ENCODE assay signal across 13 mouse cellular contexts in the genomic region with DNA sequence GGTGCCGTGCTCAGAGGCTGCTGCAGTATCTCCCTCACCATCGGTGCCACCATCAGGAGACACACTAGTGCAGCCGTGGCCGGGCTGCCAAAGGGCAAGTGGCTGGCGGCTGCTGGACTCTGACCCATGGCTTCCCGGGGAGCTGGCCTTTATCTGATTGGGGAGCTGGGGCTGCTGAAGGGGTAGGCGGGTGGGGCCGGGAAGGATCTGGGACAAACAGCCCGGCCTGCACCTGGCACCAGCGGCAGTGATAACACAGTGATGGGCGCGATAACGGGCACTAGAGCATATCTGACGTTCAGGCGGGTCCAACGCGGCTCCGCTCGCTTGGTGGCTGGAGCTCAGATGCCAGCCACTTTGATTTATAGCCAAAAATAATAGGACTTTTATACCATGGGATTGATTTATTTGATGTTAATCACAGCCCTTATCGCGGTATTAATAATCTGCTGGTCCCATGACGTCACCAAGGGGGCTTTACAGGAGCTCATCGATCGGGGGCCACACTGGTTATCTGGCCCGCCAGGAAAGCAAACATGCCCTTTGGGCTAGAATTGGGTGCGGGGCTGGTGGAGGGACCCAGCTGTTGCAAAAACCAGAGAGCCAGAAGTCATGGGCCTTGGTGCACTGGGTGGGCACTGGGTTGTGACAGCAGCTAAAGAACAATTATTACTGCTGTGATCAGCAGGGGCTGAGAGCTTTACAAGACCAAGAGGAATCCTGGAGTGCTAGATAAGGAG. TPM values are rescaled to one million over a fixed set of nuclear protein-coding genes. Genes with fewer than 3 reads are reported as not detected.
DNase-seq lines count a peak whose midpoint lies in the region; ATAC-seq and TF ChIP-seq lines count a peak whose summit lies in the region.
"Had no signal": no experiment of that assay in that cellular context is flagged by ENCODE, and none has a peak within 500 bp of the region (broad histone marks: within the 10 kb centered on the region; RNA-seq: fewer than 3 reads in every experiment).

No protein-coding gene starts in this region.

- H3K9ac ChIP-seq in kidney, embryonic 14.5 days (ENCODE audit: low read depth, low read length): no peak overlapping the region
- H3K9ac ChIP-seq in intestine, embryonic 14.5 days (ENCODE audit: low read length): no peak overlapping the region
- peak overlapping the region; percentile 61 for H3K9ac ChIP-seq in liver, embryonic 14.5 days (replicated peaks)

- no peaks in the 10 kb centered on the region for H3K27me3 ChIP-seq in kidney, embryonic 14.5 days (ENCODE audit: control insufficient read depth, insufficient read depth, low read length)
- no peaks in the 10 kb centered on the region for H3K27me3 ChIP-seq in G1E (ENCODE audit: insufficient read depth, low read length)
- no peaks in the 10 kb centered on the region for H3K27me3 ChIP-seq in intestine, embryonic 14.5 days (replicated peaks; ENCODE audit: control insufficient read depth, insufficient read depth, low read length)
- H3K27me3 ChIP-seq in liver, embryonic 14.5 days (ENCODE audit: control insufficient read depth, insufficient read depth, low read length): no peaks in the 10 kb centered on the region

- DNase-seq in kidney, adult 18-20 months: peak; percentile 37
- DNase-seq in G1E (ENCODE audit: low spot score): no peak
- no peak for DNase-seq in intestine, embryonic 14.5 days (ENCODE audit: low spot score)
- no peak for DNase-seq in liver, embryonic 14.5 days (ENCODE audit: low read depth in 3 of 3, low spot score in 3 of 3)
- DNase-seq in embryo, embryonic 9.5 days (ENCODE audit: extremely low spot score): no peak
- DNase-seq in spleen, adult 18-20 months: no peak
- no peak for DNase-seq in right cerebral cortex, postnatal 36 days (ENCODE audit: low spot score in 2 of 2)
- DNase-seq: heart, adult 2 months; thymus, postnatal 4 days had no signal

- peaks cover 29% of the 10 kb centered on the region; the same call in 1 of the 2 replicates for H3K36me3 ChIP-seq in kidney, embryonic 14.5 days (ENCODE audit: control insufficient read depth, insufficient read depth, low read length)
- peaks cover 98% of the 10 kb centered on the region for H3K36me3 ChIP-seq in G1E (replicated peaks)
- H3K36me3 ChIP-seq in intestine, embryonic 14.5 days (ENCODE audit: control insufficient read depth, insufficient read depth, low read length): peaks cover 6% of the 10 kb centered on the region; the same call in 1 of the 2 replicates
- H3K36me3 ChIP-seq in liver, embryonic 14.5 days (replicated peaks; ENCODE audit: control insufficient read depth, insufficient read depth, low read depth): peaks cover 70% of the 10 kb centered on the region

- H3K9me3 ChIP-seq in kidney, embryonic 14.5 days (ENCODE audit: control insufficient read depth, low read length): no peaks in the 10 kb centered on the region
- no peaks in the 10 kb centered on the region for H3K9me3 ChIP-seq in G1E (replicated peaks)
- no peaks in the 10 kb centered on the region for H3K9me3 ChIP-seq in intestine, embryonic 14.5 days (ENCODE audit: control insufficient read depth, low read length)
- H3K9me3 ChIP-seq in liver, embryonic 14.5 days (ENCODE audit: control insufficient read depth, low read length): no peaks in the 10 kb centered on the region

- no peak for ATAC-seq in kidney, embryonic 14.5 days (ENCODE audit: low FRiP score, low TSS enrichment)
- no peak for ATAC-seq in G1E (ENCODE audit: extremely low read depth, insufficient number of reproducible peaks, low FRiP score, poor library complexity, severe bottlenecking)
- ATAC-seq in intestine, embryonic 14.5 days (replicated peaks; ENCODE audit: low FRiP score, low TSS enrichment, low read depth): peak; percentile 36; the same call in 1 of the 2 replicates
- 0 out of 2 replicates have a peak, but pooled peaks have one; percentile 1 for ATAC-seq in liver, embryonic 14.5 days (ENCODE audit: insufficient read depth)

- H3K4me3 ChIP-seq in kidney, embryonic 14.5 days (ENCODE audit: low read length): no peak overlapping the region
- peak overlapping the region; percentile 60; the same call in 1 of the 2 replicates for H3K4me3 ChIP-seq in G1E (ENCODE audit: low read depth, low read length)
- H3K4me3 ChIP-seq in intestine, embryonic 14.5 days (ENCODE audit: low read depth, low read length): no peak overlapping the region
- H3K4me3 ChIP-seq in liver, embryonic 14.5 days (ENCODE audit: insufficient read depth in 1 of 2, low read depth in 2 of 2, low read length in 2 of 2): peak overlapping the region in 1 of 2 experiments; percentile 12; a peak in 1 of 4 replicates
- H3K4me3 ChIP-seq: heart, adult 2 months had no signal

- H3K27ac ChIP-seq in kidney, embryonic 14.5 days (ENCODE audit: low read depth, low read length): no peak overlapping the region
- no peak overlapping the region for H3K27ac ChIP-seq in intestine, embryonic 14.5 days (ENCODE audit: low read depth)
- peak overlapping the region; percentile 95 for H3K27ac ChIP-seq in liver, embryonic 14.5 days
- H3K27ac ChIP-seq: heart, adult 2 months had no signal

- TF ChIP-seq CTCF in G1E (IDR thresholded peaks at IDR 0.05; ENCODE audit: low read depth, low read length): no peak
- TF ChIP-seq CTCF in liver, embryonic 14.5 days (IDR thresholded peaks at IDR 0.05; ENCODE audit: low read depth): no peak

- H3K4me2 ChIP-seq in kidney, embryonic 14.5 days (replicated peaks; ENCODE audit: low read depth, low read length): no peak overlapping the region
- H3K4me2 ChIP-seq in intestine, embryonic 14.5 days (ENCODE audit: low read length): no peak overlapping the region
- H3K4me2 ChIP-seq in liver, embryonic 14.5 days (ENCODE audit: low read depth): peak overlapping the region; percentile 51

- peak; percentile 61; the same call in 1 of the 2 replicates for TF ChIP-seq EP300 in liver, embryonic 14.5 days (IDR thresholded peaks at IDR 0.05; ENCODE audit: low read depth)

- WGBS in kidney, embryonic 14.5 days: 79% methylated on average over 26 of the region's 26 CpGs
- WGBS in intestine, embryonic 14.5 days: 73% methylated on average over 26 of the region's 26 CpGs
- 25% methylated on average over 26 of the region's 26 CpGs for WGBS in liver, embryonic 14.5 days (ENCODE audit: insufficient replicate concordance)

- H3K4me1 ChIP-seq in kidney, embryonic 14.5 days (ENCODE audit: control insufficient read depth, insufficient read depth, low read length): peaks cover 14% of the 10 kb centered on the region; the same call in 1 of the 2 replicates
- H3K4me1 ChIP-seq in G1E (ENCODE audit: insufficient read depth, low read depth, low read length): peaks cover 99% of the 10 kb centered on the region
- peaks cover 10% of the 10 kb centered on the region; the same call in 1 of the 2 replicates for H3K4me1 ChIP-seq in intestine, embryonic 14.5 days (replicated peaks; ENCODE audit: control insufficient read depth, insufficient read depth, low read length)
- peaks cover 96 to 97% of the 10 kb centered on the region in 2 experiments for H3K4me1 ChIP-seq in liver, embryonic 14.5 days (replicated peaks; ENCODE audit: control insufficient read depth in 2 of 2, insufficient read depth in 2 of 2, low read length in 1 of 2)

RNA-seq across cellular contexts. Expression of a gene that starts 24.9 kb away (rescaled TPM):
- 2.7 and 2.8 TPM in 2 replicates for polyA plus RNA-seq in kidney, embryonic 14.5 days (2014; fragmentation: Nextera tagmentation; extraction: Ambion mirVana)
- total RNA-seq in G1E (2014; fragmentation: Nextera tagmentation): 254 and 292 TPM in 2 replicates
- 53.1 and 54.4 TPM in 2 replicates for total RNA-seq in G1E (2017)
- polyA plus RNA-seq in G1E (2012): 1,150 and 1,251 TPM in 2 replicates
- polyA plus RNA-seq in intestine, embryonic 14.5 days (2014; fragmentation: Nextera tagmentation; extraction: Ambion mirVana): 4.2 and 6.4 TPM in 2 replicates
- polyA plus RNA-seq in liver, embryonic 14.5 days (2012; rRNA removed): 69.6 and 80.3 TPM in 2 replicates
- polyA plus RNA-seq in liver, embryonic 14.5 days (2014; fragmentation: Nextera tagmentation; extraction: Ambion mirVana): 13.3 and 16.2 TPM in 2 replicates

RNA-seq across cellular contexts. Expression of a gene that starts 53.7 kb away (rescaled TPM):
- polyA plus RNA-seq in kidney, embryonic 14.5 days (2014; fragmentation: Nextera tagmentation; extraction: Ambion mirVana): not detected in 2 replicates
- total RNA-seq in G1E (2014; fragmentation: Nextera tagmentation) (not detected in 2 replicates), G1E (2017) (not detected in 2 replicates)
- not detected in 2 replicates for polyA plus RNA-seq in G1E (2012)
- not detected in 2 replicates for polyA plus RNA-seq in intestine, embryonic 14.5 days (2014; fragmentation: Nextera tagmentation; extraction: Ambion mirVana)
- not detected in 2 replicates for polyA plus RNA-seq in liver, embryonic 14.5 days (2012; rRNA removed)
- not detected in 2 replicates for polyA plus RNA-seq in liver, embryonic 14.5 days (2014; fragmentation: Nextera tagmentation; extraction: Ambion mirVana)
- total RNA-seq: heart, adult 2 months; monocyte, adult 5-6 weeks had no signal
- polyA plus RNA-seq: embryonic facial prominence, embryonic 14.5 days; heart, adult 2 months; lung, embryonic 16.5 days had no signal

Comparison
In these comparisons a context has a peak if more than half of its experiments do, and no peak if none do; other contexts are left out.
1. ATAC-seq: peak in intestine, embryonic 14.5 days (single experiment) and liver, embryonic 14.5 days (single experiment); none in kidney, embryonic 14.5 days (single experiment) and G1E (single experiment).
2. RNA of a gene that starts 24.9 kb away (polyA plus RNA-seq): 1,150 to 1,251 TPM in G1E; 13.3 to 80.3 TPM in liver, embryonic 14.5 days, 4.2 to 6.4 TPM in intestine, embryonic 14.5 days and 2.7 to 2.8 TPM in kidney, embryonic 14.5 days; every median in the first group is over 10 times any median in the second.